Mouse (Mus musculus) liver, adult 2 months (tissue): ENCODE data around the gene Spata2l.

ENCODE experiments used
- CTCF ChIP-seq: fragments of 200-500 bp; IDR thresholded peaks from 2 replicates; pipeline ENCODE4 v1.5.1; 2011; ENCODE audit warnings: low read depth, low read length, control low read depth
- POLR2A ChIP-seq: fragments of 200-500 bp; IDR thresholded peaks from 2 replicates; pipeline ENCODE4 v1.6.1; 2011; ENCODE audit warnings: low read length, control low read depth; ENCODE audit not compliant: insufficient read depth; ENCODE audit errors: extremely low read depth

DNA sequence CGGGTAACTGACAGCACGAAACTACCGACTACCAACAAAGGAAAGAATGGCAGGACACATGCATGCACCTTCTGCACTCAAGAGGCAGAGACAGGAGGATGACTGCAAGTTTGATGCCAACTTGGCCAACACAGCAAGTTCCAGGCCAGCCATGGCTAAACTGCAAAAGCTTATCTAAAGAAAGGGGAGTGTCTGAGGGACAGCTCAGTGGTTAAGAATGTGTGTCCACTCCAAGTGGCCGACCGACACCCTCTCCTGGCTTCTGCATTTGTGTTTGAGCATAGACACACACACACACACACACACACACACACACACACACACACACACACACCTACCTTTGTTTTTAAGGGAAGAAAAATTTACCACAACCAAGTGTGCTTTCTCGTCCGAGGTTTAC, 42.4 kb upstream of the Spata2l start:
- no peak for TF ChIP-seq POLR2A
- no peak for TF ChIP-seq CTCF
